Mouse (Mus musculus) embryonic facial prominence, embryonic 11.5 days (tissue): ENCODE data around the gene Tbc1d1. TPM values are rescaled to one million over a fixed set of nuclear protein-coding genes. Genes with fewer than 3 reads are reported as not detected.

Source experiments
- ATAC-seq: fragments of 200-750 bp; cut with Nextera tagmentation; replicated peaks from 2 replicates; pipeline ENCODE4 v1.8.0; 2017; ENCODE audit warnings: low read depth; ENCODE audit not compliant: insufficient number of reproducible peaks, low FRiP score, low TSS enrichment
- DNase-seq: peaks from one replicate; pipeline ENCODE4 v3.0.0-alpha.2; 2015; ENCODE audit warnings: low spot score
- H3K27ac ChIP-seq: fragments of 300-500 bp; sonication (generic); replicated peaks from 2 replicates; pipeline ENCODE4 v1.5.1; 2014; ENCODE audit warnings: mild to moderate bottlenecking, low read depth, low read length, control low read depth
- H3K27me3 ChIP-seq: fragments of 300-500 bp; sonication (generic); 2 replicates; pipeline ENCODE4 v1.6.1; 2014; ENCODE audit warnings: mild to moderate bottlenecking, low read length, moderate library complexity, mixed read lengths; ENCODE audit not compliant: control insufficient read depth, insufficient read depth
- H3K36me3 ChIP-seq: fragments of 300-500 bp; sonication (generic); replicated peaks from 2 replicates; pipeline ENCODE4 v1.6.1; 2014; ENCODE audit warnings: low read depth, mild to moderate bottlenecking, low read length, moderate library complexity, mixed read lengths; ENCODE audit not compliant: control insufficient read depth, insufficient read depth
- H3K4me1 ChIP-seq: fragments of 300-500 bp; sonication (generic); 2 replicates; pipeline ENCODE4 v1.6.1; 2014; ENCODE audit warnings: low read length, mixed read lengths; ENCODE audit not compliant: control insufficient read depth, insufficient read depth
- H3K4me2 ChIP-seq: fragments of 300-500 bp; sonication (generic); 2 replicates; pipeline ENCODE4 v1.6.1; 2014; ENCODE audit warnings: low read depth, mild to moderate bottlenecking, control low read depth, low read length, moderate library complexity
- H3K4me3 ChIP-seq: fragments of 300-500 bp; sonication (generic); 2 replicates; pipeline ENCODE4 v1.5.1; 2014; ENCODE audit warnings: low read depth, low read length, control low read depth
- H3K9ac ChIP-seq: fragments of 300-500 bp; sonication (generic); replicated peaks from 2 replicates; pipeline ENCODE4 v1.6.1; 2014; ENCODE audit warnings: mild to moderate bottlenecking, control low read depth, low read length
- H3K9me3 ChIP-seq: fragments of 300-500 bp; sonication (generic); replicated peaks from 2 replicates; pipeline ENCODE4 v1.6.1; 2016; ENCODE audit warnings: mild to moderate bottlenecking, low read length, inconsistent platforms, mixed read lengths; ENCODE audit not compliant: control insufficient read depth
- WGBS: fragments of 180-500 bp; shearing (Covaris S2); extraction: QIAGEN DNeasy Blood & Tissue Kit; methylation state at CpG from one replicate; pipeline ENCODE4 v1.1.7; 2014; 5-methylcytosine and 5-hydroxymethylcytosine counted together
- polyA plus RNA-seq: library from polyadenylated mRNA; unstranded; fragments of >200 nt; fragmentation: Nextera tagmentation; extraction: Ambion mirVana; gene quantifications from 2 replicates; pipeline ENCODE4 v1.2.1, GENCODE M21; 2014

The Tbc1d1 gene
- polyA plus RNA-seq, 1 experiment from 2014 or later = 30.4 TPM

- H3K9ac ChIP-seq = no peak overlapping the region
- H3K36me3 ChIP-seq = no peaks in the 10 kb centered on the region
- WGBS = 36% methylated on average over 1 of the region's 1 CpGs
- H3K27ac ChIP-seq = no peak overlapping the region
- H3K9me3 ChIP-seq = no peaks in the 10 kb centered on the region
- no peak for DNase-seq
- peaks cover 28% of the 10 kb centered on the region for H3K27me3 ChIP-seq
- no peaks in the 10 kb centered on the region; the same call in 1 of the 2 replicates for H3K4me1 ChIP-seq
- no peak for ATAC-seq
- no peak overlapping the region for H3K4me2 ChIP-seq
- no peak overlapping the region for H3K4me3 ChIP-seq
Measured at GRCm38 (mm10) chr5:64157926-64158325, 1.8 kb downstream of the Tbc1d1 start.

DNA sequence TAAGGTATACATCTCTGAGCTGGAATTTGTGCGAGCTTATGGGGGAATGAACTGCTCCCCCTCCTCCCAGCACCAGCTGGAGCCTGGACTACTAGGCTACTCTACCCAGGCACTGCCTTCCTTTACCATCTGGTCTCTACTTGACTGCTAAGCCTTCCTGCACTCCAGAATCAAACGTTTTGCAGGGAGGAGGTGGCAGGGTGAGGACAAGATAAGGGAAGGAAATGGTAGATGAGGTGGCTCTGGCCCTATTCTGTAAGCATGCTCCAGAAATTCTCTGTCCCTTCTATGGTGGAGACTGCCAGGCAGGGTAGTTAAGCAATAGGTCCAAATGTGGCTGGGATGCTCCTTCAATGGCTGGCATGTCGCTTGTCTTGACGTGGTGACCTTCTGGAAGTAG is 2.4 kb downstream of the Tbc1d1 start:
- Histone ChIP-seq H3K4me3 (no peak overlapping the region), H3K27ac (no peak overlapping the region), H3K9me3 (no peaks in the 10 kb centered on the region), H3K9ac (no peak overlapping the region), H3K4me1 (no peaks in the 10 kb centered on the region; the same call in 1 of the 2 replicates), H3K27me3 (peaks cover 28% of the 10 kb centered on the region), H3K36me3 (no peaks in the 10 kb centered on the region), H3K4me2 (no peak overlapping the region)
- WGBS = 37% methylated on average over 4 of the region's 4 CpGs
- no peak for ATAC-seq
- no peak for DNase-seq

DNA sequence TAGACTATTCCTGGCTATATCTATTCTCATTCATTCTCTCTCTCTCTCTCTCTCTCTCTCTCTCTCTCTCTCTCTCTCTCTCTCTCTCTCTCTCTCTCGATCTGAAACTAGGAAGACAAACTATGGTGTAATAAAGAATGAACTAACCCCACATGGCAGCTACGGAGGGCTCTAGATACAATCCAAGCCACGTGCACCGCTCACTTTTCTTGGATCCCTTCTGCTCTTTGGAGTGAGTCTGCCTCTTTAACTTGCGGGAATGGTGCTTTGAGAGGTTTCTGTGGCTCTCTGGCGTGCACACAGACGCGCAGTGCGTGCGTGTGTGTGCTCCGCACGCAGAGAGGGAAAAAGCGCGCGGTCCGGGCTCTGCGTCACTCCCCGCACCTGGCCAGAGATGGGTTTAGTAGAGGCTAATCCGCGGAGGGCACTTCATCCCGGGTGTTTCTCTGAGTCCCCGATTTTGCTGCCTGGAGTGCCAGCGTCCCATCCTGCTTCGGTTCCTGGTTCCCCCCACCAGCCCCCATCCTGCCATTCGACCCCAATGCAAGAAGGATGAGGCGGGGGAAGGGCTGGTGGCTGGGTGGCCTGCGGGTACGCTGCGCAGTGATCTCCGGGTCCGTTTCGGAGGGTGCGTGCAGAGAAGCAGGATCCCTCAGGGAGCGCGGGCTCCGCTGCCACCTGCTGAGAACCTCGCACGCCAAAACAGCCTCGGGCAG is 3.1 kb downstream of the Tbc1d1 start:
- DNase-seq = peak; percentile 35
- no peak overlapping the region for H3K27ac ChIP-seq

DNA sequence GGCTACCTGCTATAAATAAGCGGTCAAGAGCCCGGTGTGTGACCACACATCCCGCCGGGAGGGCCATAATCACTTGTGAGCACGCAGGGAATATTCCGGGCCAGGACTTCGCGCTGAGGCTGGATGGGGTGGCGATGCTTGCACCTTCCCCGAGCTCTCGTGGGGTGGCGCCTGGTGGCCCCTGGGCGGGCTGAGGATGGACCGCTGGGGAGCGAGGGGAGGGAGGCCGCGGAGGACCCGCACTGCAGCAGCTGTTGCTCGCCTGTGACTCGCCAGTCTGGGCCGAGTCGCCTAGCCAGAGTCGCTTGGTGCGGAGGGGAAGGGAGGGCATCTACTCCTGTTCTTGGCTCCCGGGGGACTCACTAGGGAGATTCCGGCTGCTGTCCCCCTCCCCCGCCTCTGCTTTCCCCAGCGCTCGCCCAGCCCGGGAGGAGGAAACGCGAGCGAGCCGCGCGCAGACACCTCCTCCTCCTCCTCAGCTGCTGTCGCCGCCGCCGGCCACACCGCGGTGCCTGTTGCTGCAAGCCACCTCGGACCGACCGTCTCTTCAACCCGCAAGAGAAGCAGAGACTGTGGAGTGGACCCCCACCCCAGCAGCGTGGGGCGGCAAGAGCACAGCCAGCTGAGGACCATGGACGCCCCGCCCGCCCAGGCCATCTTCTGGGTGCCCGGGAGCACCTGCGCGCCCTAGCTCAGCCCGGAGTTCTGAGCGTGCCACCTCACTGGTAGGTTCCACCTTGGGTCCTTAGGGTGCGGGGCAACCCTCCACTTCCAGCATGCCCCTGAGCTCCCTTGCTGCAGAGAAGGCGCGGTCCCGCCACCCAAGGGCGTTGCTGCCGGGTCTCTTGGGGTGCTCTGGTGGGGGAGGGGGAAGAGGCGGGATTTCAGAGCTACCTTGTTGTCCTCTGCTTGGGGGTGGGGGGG is 3.9 kb downstream of the Tbc1d1 start:
- Histone ChIP-seq H3K9me3 (no peaks in the 10 kb centered on the region), H3K36me3 (no peaks in the 10 kb centered on the region), H3K4me2 (peak overlapping the region; percentile 94), H3K4me3 (peak overlapping the region; percentile 59), H3K9ac (peak overlapping the region; percentile 60), H3K4me1 (no peaks in the 10 kb centered on the region; the same call in 1 of the 2 replicates), H3K27me3 (peaks cover 28% of the 10 kb centered on the region), H3K27ac (no peak overlapping the region)
- peak; percentile 85 for ATAC-seq
- WGBS = under 1% methylated on average over 51 of the region's 63 CpGs
- peak; percentile 60 for DNase-seq

More for the DNA sequence above, 3.1 kb downstream of the Tbc1d1 start:
- no peaks in the 10 kb centered on the region; the same call in 1 of the 2 replicates for H3K4me1 ChIP-seq
- no peaks in the 10 kb centered on the region for H3K9me3 ChIP-seq
- no peaks in the 10 kb centered on the region for H3K36me3 ChIP-seq
- ATAC-seq = peak; percentile 46; the same call in 1 of the 2 replicates
- peak overlapping the region; percentile 60 for H3K9ac ChIP-seq
- H3K4me3 ChIP-seq = peak overlapping the region; percentile 59
- under 1% methylated on average over 38 of the region's 39 CpGs for WGBS
- H3K27me3 ChIP-seq = peaks cover 28% of the 10 kb centered on the region
- H3K4me2 ChIP-seq = peak overlapping the region; percentile 94

DNA sequence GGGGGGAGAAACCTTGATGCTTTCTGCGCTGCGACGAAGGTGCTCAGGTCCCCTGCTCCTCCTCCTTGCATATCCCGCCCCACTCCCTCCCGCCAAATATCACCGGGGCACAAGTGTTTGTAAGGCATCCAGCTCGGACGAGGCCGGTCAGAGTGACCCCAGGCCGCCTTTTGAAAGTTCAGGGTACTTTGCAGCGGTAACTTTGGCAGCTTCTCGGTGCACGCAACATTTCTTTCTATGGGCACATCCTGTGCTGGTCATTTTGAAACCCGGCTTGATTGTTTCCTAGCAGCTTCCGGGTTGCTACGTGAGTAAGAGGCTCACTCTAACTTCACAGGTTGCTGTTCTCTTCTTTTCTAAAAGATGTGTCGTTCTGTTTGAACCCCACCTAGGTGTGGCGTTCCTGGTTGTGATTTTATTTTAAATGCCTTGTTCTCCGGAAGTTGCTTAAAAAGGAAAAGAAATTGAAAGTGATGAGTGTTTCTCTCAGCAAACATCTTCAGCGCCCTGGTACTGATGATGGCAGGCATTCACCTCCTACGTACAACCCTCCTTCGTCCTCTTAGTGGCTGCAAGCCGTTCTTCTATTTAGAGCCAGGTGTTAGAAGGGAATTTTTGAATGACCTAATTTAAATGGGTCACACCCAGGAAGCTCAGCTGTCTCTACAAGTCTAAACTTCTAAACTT is 4.7 kb downstream of the Tbc1d1 start:
- Histone ChIP-seq H3K9me3 (no peaks in the 10 kb centered on the region), H3K4me1 (no peaks in the 10 kb centered on the region; the same call in 1 of the 2 replicates), H3K36me3 (no peaks in the 10 kb centered on the region), H3K27me3 (peaks cover 28% of the 10 kb centered on the region), H3K9ac (peak overlapping the region; percentile 23; the same call in 1 of the 2 replicates), H3K27ac (no peak overlapping the region), H3K4me2 (peak overlapping the region; percentile 94), H3K4me3 (peak overlapping the region; percentile 59)
- ATAC-seq (no peak), DNase-seq (peak; percentile 26)
- 2% methylated on average over 23 of the region's 23 CpGs for WGBS

- WGBS = 74% methylated on average over 3 of the region's 3 CpGs
- H3K36me3 ChIP-seq = no peaks in the 10 kb centered on the region
- H3K27me3 ChIP-seq = peaks cover 28% of the 10 kb centered on the region
- DNase-seq (no peak), ATAC-seq (no peak)
- H3K4me1 ChIP-seq = no peaks in the 10 kb centered on the region; the same call in 1 of the 2 replicates
- no peak overlapping the region for H3K27ac ChIP-seq
- H3K4me2 ChIP-seq = no peak overlapping the region
- no peak overlapping the region for H3K9ac ChIP-seq
- no peak overlapping the region for H3K4me3 ChIP-seq
- no peaks in the 10 kb centered on the region for H3K9me3 ChIP-seq
Measured at GRCm38 (mm10) chr5:64161917-64162316, 5.8 kb downstream of the Tbc1d1 start.

GRCm38 (mm10) chr5:64162582-64162981 is 6.5 kb downstream of the Tbc1d1 start:
- Histone ChIP-seq H3K4me2 (no peak overlapping the region), H3K36me3 (no peaks in the 10 kb centered on the region), H3K4me1 (no peaks in the 10 kb centered on the region; the same call in 1 of the 2 replicates), H3K27me3 (peaks cover 28% of the 10 kb centered on the region), H3K9me3 (no peaks in the 10 kb centered on the region), H3K9ac (no peak overlapping the region), H3K4me3 (no peak overlapping the region), H3K27ac (no peak overlapping the region)
- DNase-seq = no peak
- 74% methylated on average over 5 of the region's 5 CpGs for WGBS
- no peak for ATAC-seq
